Mouse (Mus musculus) neutrophil, adult 83 days (primary cell): Measurements from ENCODE around the gene Tbc1d32. TPM values are rescaled to one million over a fixed set of nuclear protein-coding genes. Genes with fewer than 3 reads are reported as not detected.

ENCODE experiments used
- total RNA-seq, 2 experiments: library from RNA; stranded (reverse); gene quantifications; one replicate each; pipeline ENCODE4 v1.2.4; 2023

The Tbc1d32 gene
- total RNA-seq, result under 1 TPM; 0.83 to 0.86 TPM

DNA sequence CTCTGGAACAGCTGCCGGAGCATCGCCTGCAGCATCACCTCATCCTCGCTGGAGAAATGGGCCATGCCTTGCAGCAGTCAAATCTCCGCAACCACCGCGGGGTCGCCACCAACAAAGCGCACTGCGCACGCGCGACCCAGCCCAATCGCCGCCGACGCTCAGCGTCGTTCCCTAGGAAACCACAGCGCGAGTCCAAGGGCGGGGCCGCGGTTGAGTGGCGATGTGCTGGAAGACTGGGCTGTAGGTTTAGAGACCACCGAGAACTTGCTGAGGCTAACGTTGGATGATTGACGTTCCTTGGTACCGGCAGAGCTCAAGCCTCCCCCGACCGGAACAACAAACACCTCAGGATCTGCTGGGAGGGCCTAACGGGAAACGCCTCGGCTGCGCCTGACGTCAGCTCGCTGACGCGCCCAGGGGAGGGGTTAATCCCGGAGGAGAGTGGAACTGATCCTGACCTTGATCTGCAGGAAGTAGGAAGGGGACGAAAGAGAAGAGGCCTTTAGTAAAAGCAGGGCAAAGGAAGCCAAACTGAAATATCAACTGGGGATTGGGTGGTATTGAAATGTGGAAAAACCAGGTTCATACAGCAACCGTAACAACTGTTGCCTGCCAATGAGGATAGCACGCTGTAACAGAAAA lies at the start of gene Tbc1d32:
Gene Tbc1d32, minus strand, starts transcription at position 122 of the 642 bp plus-strand sequence.

GRCm38 (mm10) chr10:56106333-56106995 lies 122.0 kb downstream of the Tbc1d32 start, which contains the start of gene Msl3l2:
Gene Msl3l2, plus strand, starts transcription at chr10:56106917.

Other genes with a start within 250 kb of the Tbc1d32 start
- gene Msl3l2, start 121.8 kb downstream of the Tbc1d32 start, total RNA-seq, result 1 to 10 TPM; 4.7 to 5.6 TPM
- gene Gja1, start 148.6 kb upstream of the Tbc1d32 start, total RNA-seq, result 1 to 10 TPM; 3.8 to 5.1 TPM